Mouse (Mus musculus) hindbrain, embryonic 11.5 days (tissue): ENCODE data around the gene Tusc1. TPM values are rescaled to one million over a fixed set of nuclear protein-coding genes. Genes with fewer than 3 reads are reported as not detected.

Experiments
- ATAC-seq: fragments of 200-750 bp; cut with Nextera tagmentation; 2 replicates; pipeline ENCODE4 v1.8.0; 2017; ENCODE audit warnings: mild to moderate bottlenecking, moderate TSS enrichment, moderate library complexity; ENCODE audit not compliant: low FRiP score
- DNase-seq: peaks from one replicate; pipeline ENCODE4 v3.0.0-alpha.2; 2015; ENCODE audit warnings: low spot score
- H3K27ac ChIP-seq: fragments of 300-500 bp; sonication (generic); 2 replicates; pipeline ENCODE4 v1.5.1; 2014; ENCODE audit warnings: mild to moderate bottlenecking, low read depth, low read length
- H3K27me3 ChIP-seq: fragments of 300-500 bp; sonication (generic); 2 replicates; pipeline ENCODE4 v1.6.1; 2014; ENCODE audit warnings: mild to moderate bottlenecking, low read length, moderate library complexity, mixed read lengths; ENCODE audit not compliant: control insufficient read depth, insufficient read depth
- H3K36me3 ChIP-seq: fragments of 300-500 bp; sonication (generic); 2 replicates; pipeline ENCODE4 v1.6.1; 2014; ENCODE audit warnings: mild to moderate bottlenecking, low read length, moderate library complexity, mixed read lengths; ENCODE audit not compliant: control insufficient read depth, insufficient read depth
- H3K4me1 ChIP-seq: fragments of 300-500 bp; sonication (generic); replicated peaks from 2 replicates; pipeline ENCODE4 v1.6.1; 2014; ENCODE audit warnings: low read length, mixed read lengths; ENCODE audit not compliant: control insufficient read depth, insufficient read depth
- H3K4me2 ChIP-seq: fragments of 300-500 bp; sonication (generic); replicated peaks from 2 replicates; pipeline ENCODE4 v1.6.1; 2014; ENCODE audit warnings: mild to moderate bottlenecking, low read depth, low read length
- H3K4me3 ChIP-seq: fragments of 300-500 bp; sonication (generic); 2 replicates; pipeline ENCODE4 v1.5.1; 2014; ENCODE audit warnings: low read depth, low read length
- H3K9ac ChIP-seq: fragments of 300-500 bp; sonication (generic); 2 replicates; pipeline ENCODE4 v1.6.1; 2014; ENCODE audit warnings: low read depth, low read length
- H3K9me3 ChIP-seq: fragments of 300-500 bp; sonication (generic); 2 replicates; pipeline ENCODE4 v1.6.1; 2016; ENCODE audit warnings: low read length; ENCODE audit not compliant: control insufficient read depth
- WGBS: fragments of 180-500 bp; shearing (Covaris S2); extraction: QIAGEN DNeasy Blood & Tissue Kit; methylation state at CpG from one replicate; pipeline ENCODE4 v1.1.7; 2014; 5-methylcytosine and 5-hydroxymethylcytosine counted together
- polyA plus RNA-seq: library from polyadenylated mRNA; unstranded; fragments of >200 nt; fragmentation: Nextera tagmentation; extraction: Ambion mirVana; gene quantifications from 2 replicates; pipeline ENCODE4 v1.2.1, GENCODE M21; 2014

Tusc1 gene
- 7.4 and 8.0 TPM in 2 replicates for polyA plus RNA-seq

- H3K9me3 ChIP-seq = no peaks in the 10 kb centered on the region
- no peaks in the 10 kb centered on the region for H3K36me3 ChIP-seq
- DNase-seq = peak; percentile 83
- WGBS = under 1% methylated on average over 66 of the region's 97 CpGs
- H3K27me3 ChIP-seq = no peaks in the 10 kb centered on the region
- H3K27ac ChIP-seq = peak within 1 kb of the TSS; percentile 83
- peak within 1 kb of the TSS; percentile 67 for H3K4me3 ChIP-seq
- peak; percentile 93 for ATAC-seq
- H3K4me2 ChIP-seq = peak within 1 kb of the TSS; percentile 83
- peak within 1 kb of the TSS; percentile 91 for H3K9ac ChIP-seq
- H3K4me1 ChIP-seq = no peaks in the 10 kb centered on the region
Measured at GRCm38 (mm10) chr4:93335118-93336003, at the start of gene Tusc1. Tusc1 (minus strand) TSS chr4:93335511.

- Histone ChIP-seq H3K4me1 (no peaks in the 10 kb centered on the region), H3K9me3 (no peaks in the 10 kb centered on the region), H3K27ac (no peak overlapping the region), H3K9ac (no peak overlapping the region), H3K4me2 (no peak overlapping the region), H3K27me3 (no peaks in the 10 kb centered on the region), H3K36me3 (no peaks in the 10 kb centered on the region), H3K4me3 (no peak overlapping the region)
- 72% methylated on average over 2 of the region's 2 CpGs for WGBS
- ATAC-seq (no peak), DNase-seq (no peak)
Measured at GRCm38 (mm10) chr4:93352930-93353329, 17.6 kb upstream of the Tusc1 start.

- H3K4me3 ChIP-seq = no peak overlapping the region
- no peaks in the 10 kb centered on the region for H3K27me3 ChIP-seq
- H3K4me1 ChIP-seq = no peaks in the 10 kb centered on the region
- DNase-seq (no peak), ATAC-seq (no peak)
- 88% methylated on average over 2 of the region's 2 CpGs for WGBS
- no peak overlapping the region for H3K27ac ChIP-seq
- no peaks in the 10 kb centered on the region for H3K36me3 ChIP-seq
- H3K9me3 ChIP-seq = no peaks in the 10 kb centered on the region
- no peak overlapping the region for H3K9ac ChIP-seq
- no peak overlapping the region for H3K4me2 ChIP-seq
Measured at GRCm38 (mm10) chr4:93344357-93344756, 9.0 kb upstream of the Tusc1 start.

DNA sequence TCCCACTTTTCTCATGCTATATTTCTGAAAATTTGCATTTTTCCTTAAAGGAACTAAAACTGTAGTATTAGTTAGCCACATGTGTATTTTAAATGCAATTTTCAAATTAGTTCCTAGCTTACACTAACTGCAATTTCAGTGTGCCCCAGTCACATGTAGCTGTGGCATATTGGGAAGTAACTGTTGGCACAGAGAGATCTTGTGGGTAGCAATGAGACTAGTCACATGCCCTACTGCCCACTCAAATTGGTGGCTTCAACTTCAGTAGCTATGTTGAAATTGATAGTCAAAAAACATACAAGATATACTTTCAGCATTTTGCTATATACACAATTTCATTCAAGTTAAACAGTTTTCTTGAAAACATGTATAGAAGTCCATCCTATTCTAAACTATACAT, 6.3 kb upstream of the Tusc1 start:
- no peaks in the 10 kb centered on the region for H3K27me3 ChIP-seq
- H3K9me3 ChIP-seq = no peaks in the 10 kb centered on the region
- no peaks in the 10 kb centered on the region for H3K36me3 ChIP-seq
- DNase-seq = no peak
- no peak for ATAC-seq
- H3K4me3 ChIP-seq = no peak overlapping the region
- H3K4me1 ChIP-seq = no peaks in the 10 kb centered on the region
- H3K4me2 ChIP-seq = no peak overlapping the region
- no peak overlapping the region for H3K27ac ChIP-seq
- no peak overlapping the region for H3K9ac ChIP-seq

DNA sequence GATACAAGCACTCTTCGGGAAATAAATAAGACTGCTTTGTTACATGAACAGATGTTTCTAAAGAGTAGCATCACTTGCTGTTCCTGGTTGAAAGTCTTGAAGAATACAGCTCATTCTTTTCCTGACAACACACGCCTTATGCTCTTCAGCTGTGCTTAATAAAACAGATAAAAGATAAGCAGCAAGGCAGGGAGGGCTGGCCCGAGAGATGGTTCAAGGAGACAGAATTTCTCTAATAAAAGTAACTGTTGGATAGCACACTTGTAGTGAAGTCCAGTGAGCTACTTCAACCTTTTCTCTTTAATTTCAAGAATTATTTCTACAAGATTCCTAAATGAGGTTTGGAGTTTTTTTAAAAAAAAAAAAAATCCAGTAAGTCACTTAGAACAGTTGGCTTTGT, 2.7 kb upstream of the Tusc1 start:
- Histone ChIP-seq H3K27ac (no peak overlapping the region), H3K9me3 (no peaks in the 10 kb centered on the region), H3K4me2 (no peak overlapping the region), H3K4me1 (no peaks in the 10 kb centered on the region), H3K4me3 (no peak overlapping the region), H3K36me3 (no peaks in the 10 kb centered on the region), H3K27me3 (no peaks in the 10 kb centered on the region), H3K9ac (no peak overlapping the region)
- no peak for DNase-seq
- no peak for ATAC-seq
- WGBS = 83% methylated on average over 3 of the region's 3 CpGs

DNA sequence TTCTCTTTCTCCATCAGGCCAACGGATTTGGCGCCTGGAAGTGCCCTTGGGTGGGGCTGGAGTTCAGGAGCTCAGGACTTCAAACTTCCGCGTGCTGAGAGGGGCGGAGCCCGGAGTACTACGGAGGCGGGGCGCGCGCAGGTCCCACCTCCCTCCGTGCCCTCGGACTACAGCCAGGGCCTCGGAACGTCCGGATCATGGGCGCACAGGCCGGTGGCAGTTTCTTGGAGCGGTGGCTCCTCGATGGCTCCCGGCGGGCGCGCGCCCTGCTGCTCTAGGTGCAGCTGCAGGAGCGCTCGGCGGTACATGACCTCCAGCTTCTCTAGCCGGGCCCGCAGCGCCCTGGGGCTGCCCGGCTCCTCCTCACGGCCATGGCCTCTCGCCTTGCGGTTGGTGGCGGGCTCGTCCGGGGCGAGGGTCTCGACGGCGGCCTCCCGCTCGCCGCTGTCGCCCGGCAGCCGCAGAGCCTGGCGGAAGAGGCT, 634 bp downstream of the Tusc1 start:
- peak overlapping the region; percentile 67 for H3K4me3 ChIP-seq
- DNase-seq (peak; percentile 84), ATAC-seq (peak; percentile 91)
- no peaks in the 10 kb centered on the region for H3K4me1 ChIP-seq
- peak overlapping the region; percentile 83 for H3K27ac ChIP-seq
- peak overlapping the region; percentile 91 for H3K9ac ChIP-seq
- H3K9me3 ChIP-seq = no peaks in the 10 kb centered on the region
- H3K4me2 ChIP-seq = peak overlapping the region; percentile 83
- H3K36me3 ChIP-seq = no peaks in the 10 kb centered on the region
- H3K27me3 ChIP-seq = no peaks in the 10 kb centered on the region
- under 1% methylated on average over 26 of the region's 49 CpGs for WGBS

DNA sequence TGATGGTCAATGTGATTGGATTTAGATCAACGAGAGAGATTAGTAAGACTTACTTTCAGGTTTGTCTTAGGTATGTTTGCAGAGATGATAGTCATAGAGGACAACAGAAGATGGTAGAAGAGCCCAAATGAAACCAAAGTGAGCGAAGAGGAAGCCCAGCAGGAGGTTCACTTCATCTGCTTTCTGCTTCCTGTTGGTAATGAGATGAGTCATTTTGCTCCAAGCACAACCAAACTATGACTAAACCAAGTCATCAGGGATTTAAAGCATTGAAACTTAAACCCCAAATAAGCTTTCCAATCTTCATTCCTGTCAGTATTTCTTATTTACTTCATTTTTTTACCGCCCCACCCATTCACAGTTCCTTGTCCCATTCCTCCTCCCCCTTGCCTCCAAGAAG, 27.8 kb downstream of the Tusc1 start:
- 90% methylated on average over 3 of the region's 3 CpGs for WGBS
- no peak for ATAC-seq

DNA sequence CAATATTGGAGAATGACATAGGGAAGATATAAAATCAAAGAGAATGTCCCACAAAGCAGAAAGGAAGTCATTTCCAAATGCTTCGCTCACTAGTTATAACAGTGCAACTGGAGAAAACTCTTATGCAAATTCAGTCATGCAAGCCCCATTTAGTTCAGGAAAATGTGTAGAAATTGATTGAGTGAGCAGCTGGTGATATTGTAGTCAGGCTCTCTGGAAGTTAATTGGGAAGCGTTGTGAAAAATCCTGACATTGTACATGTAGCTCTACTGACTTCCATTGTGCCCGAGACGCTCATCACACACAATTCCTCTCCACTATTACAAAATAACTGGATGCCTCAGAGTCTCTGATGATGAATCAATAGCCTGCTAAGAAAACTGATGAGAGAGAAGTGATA, 49.2 kb downstream of the Tusc1 start:
- Histone ChIP-seq H3K4me2 (no peak overlapping the region), H3K4me3 (no peak overlapping the region), H3K27me3 (no peaks in the 10 kb centered on the region), H3K9me3 (no peaks in the 10 kb centered on the region), H3K36me3 (no peaks in the 10 kb centered on the region), H3K4me1 (no peaks in the 10 kb centered on the region), H3K27ac (no peak overlapping the region), H3K9ac (no peak overlapping the region)
- 89% methylated on average over 4 of the region's 4 CpGs for WGBS
- DNase-seq (no peak), ATAC-seq (no peak)

More for the DNA sequence above, 27.8 kb downstream of the Tusc1 start:
- H3K4me1 ChIP-seq = no peaks in the 10 kb centered on the region
- H3K27me3 ChIP-seq = no peaks in the 10 kb centered on the region
- H3K4me3 ChIP-seq = no peak overlapping the region
- no peaks in the 10 kb centered on the region for H3K36me3 ChIP-seq
- no peak for DNase-seq
- no peak overlapping the region for H3K4me2 ChIP-seq
- no peak overlapping the region for H3K9ac ChIP-seq
- no peak overlapping the region for H3K27ac ChIP-seq
- no peaks in the 10 kb centered on the region for H3K9me3 ChIP-seq
